Mouse (Mus musculus) limb, embryonic 15.5 days (tissue): ENCODE results near the gene Strn4. TPM values are rescaled to one million over a fixed set of nuclear protein-coding genes. Genes with fewer than 3 reads are reported as not detected.

Source experiments
- ATAC-seq: fragments of 200-750 bp; cut with Nextera tagmentation; 2 replicates; pipeline ENCODE4 v1.8.0; 2017; ENCODE audit warnings: low read depth, moderate TSS enrichment; ENCODE audit not compliant: insufficient number of reproducible peaks, low FRiP score, low TSS enrichment
- H3K27ac ChIP-seq: fragments of 300-500 bp; sonication (generic); 2 replicates; pipeline ENCODE4 v1.5.1; 2015; ENCODE audit warnings: moderate library complexity, mild to moderate bottlenecking, inconsistent platforms
- H3K27me3 ChIP-seq: fragments of 300-500 bp; sonication (generic); 2 replicates; pipeline ENCODE4 v1.6.1; 2015; ENCODE audit warnings: inconsistent platforms
- H3K36me3 ChIP-seq: fragments of 300-500 bp; sonication (generic); 2 replicates; pipeline ENCODE4 v1.6.1; 2015; ENCODE audit warnings: inconsistent platforms
- H3K4me1 ChIP-seq: fragments of 300-500 bp; sonication (generic); 2 replicates; pipeline ENCODE4 v1.6.1; 2015; ENCODE audit warnings: inconsistent platforms
- H3K4me2 ChIP-seq: fragments of 300-500 bp; sonication (generic); 2 replicates; pipeline ENCODE4 v1.6.1; 2015; ENCODE audit warnings: mild to moderate bottlenecking, inconsistent platforms
- H3K4me3 ChIP-seq: fragments of 300-500 bp; sonication (generic); 2 replicates; pipeline ENCODE4 v1.5.1; 2015; ENCODE audit warnings: mild to moderate bottlenecking, inconsistent platforms
- H3K9ac ChIP-seq: fragments of 300-500 bp; sonication (generic); 2 replicates; pipeline ENCODE4 v1.6.1; 2015; ENCODE audit warnings: inconsistent platforms
- H3K9me3 ChIP-seq: fragments of 300-500 bp; sonication (generic); 2 replicates; pipeline ENCODE4 v1.6.1; 2016; ENCODE audit warnings: inconsistent platforms
- WGBS: fragments of 180-500 bp; shearing (Covaris S2); methylation state at CpG from one replicate; pipeline ENCODE4 v1.1.7; 2015; 5-methylcytosine and 5-hydroxymethylcytosine counted together
- polyA plus RNA-seq: library from polyadenylated mRNA; unstranded; fragments of >200 nt; fragmentation: Nextera tagmentation; extraction: Ambion mirVana; gene quantifications from 2 replicates; pipeline ENCODE4 v1.2.1, GENCODE M21; 2015

Gene Strn4
- polyA plus RNA-seq: 85.8 and 96.1 TPM in 2 replicates

DNA sequence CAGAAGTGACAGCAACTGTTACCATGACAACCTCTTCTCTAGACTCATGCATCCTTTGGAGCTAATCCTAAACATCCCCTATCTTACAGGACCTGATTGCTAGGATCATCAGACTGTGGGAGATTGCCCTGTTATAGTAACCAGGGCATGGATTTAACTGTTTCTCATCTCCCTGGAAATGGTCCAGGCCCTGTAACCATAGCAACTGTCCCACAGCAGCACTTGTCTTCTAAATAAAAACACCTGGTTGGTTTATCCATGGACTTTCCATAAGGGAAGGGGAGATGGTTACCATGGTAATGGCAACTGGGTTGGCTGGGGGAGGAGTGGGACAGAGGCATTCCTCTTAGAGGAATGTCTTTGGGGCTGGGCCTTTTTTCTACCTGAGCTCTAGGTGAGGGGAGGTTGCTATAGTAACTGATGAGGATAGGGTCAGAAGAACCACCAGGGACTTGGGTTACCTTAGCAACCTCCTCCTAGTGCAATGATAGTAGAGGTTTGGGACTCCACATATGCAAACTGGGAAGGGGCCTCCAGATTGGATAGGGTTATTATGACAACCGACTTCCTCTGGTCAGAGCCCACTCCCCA lies at the start of gene Strn4:
Gene Strn4, plus strand, starts transcription at position 539 of the 591 bp plus-strand sequence.
- WGBS: 0% methylated on average over 1 of the region's 1 CpGs
- Histone ChIP-seq H3K27me3 (peaks cover 26% of the 10 kb centered on the region), H3K27ac (peak within 1 kb of the TSS; percentile 96), H3K4me1 (peaks cover 51% of the 10 kb centered on the region), H3K36me3 (peaks cover 18% of the 10 kb centered on the region), H3K9ac (peak within 1 kb of the TSS; percentile 99), H3K9me3 (no peaks in the 10 kb centered on the region), H3K4me3 (peak within 1 kb of the TSS; percentile 89), H3K4me2 (peak within 1 kb of the TSS; percentile 85)
- ATAC-seq: no peak

GRCm38 (mm10) chr7:16766443-16766842 lies 49.2 kb upstream of the Strn4 start:
- Histone ChIP-seq H3K4me3 (no peak overlapping the region), H3K27ac (no peak overlapping the region), H3K36me3 (no peaks in the 10 kb centered on the region), H3K9me3 (no peaks in the 10 kb centered on the region), H3K27me3 (no peaks in the 10 kb centered on the region), H3K9ac (no peak overlapping the region), H3K4me2 (no peak overlapping the region), H3K4me1 (peaks cover 5% of the 10 kb centered on the region)
- ATAC-seq: no peak
- WGBS: 46% methylated on average over 2 of the region's 2 CpGs

DNA sequence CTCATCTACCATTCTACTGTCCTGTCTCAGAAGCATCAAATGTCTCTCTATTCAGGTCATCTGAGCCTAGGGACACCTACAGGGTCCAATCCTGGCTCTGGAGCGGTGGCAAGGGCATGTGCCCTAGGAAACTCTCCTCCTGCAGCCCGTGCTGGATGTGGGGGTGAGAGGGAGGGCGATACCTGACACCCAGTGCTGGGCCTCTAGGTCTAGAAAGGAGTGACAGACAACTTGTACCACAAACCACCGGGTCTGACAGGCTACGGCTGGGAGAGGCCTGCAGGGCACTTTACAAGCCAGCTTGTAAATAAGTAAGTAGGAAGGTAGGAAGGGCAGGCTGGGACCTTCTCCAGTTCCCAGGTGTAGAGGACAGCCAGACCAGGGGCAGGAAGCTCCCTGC lies 39.8 kb upstream of the Strn4 start:
- no peak for ATAC-seq
- H3K27ac ChIP-seq: no peak overlapping the region
- H3K4me2 ChIP-seq: no peak overlapping the region
- 22% methylated on average over 5 of the region's 5 CpGs for WGBS
- no peaks in the 10 kb centered on the region for H3K9me3 ChIP-seq
- no peak overlapping the region for H3K4me3 ChIP-seq
- H3K36me3 ChIP-seq: no peaks in the 10 kb centered on the region
- no peaks in the 10 kb centered on the region for H3K27me3 ChIP-seq
- H3K4me1 ChIP-seq: peaks cover 4% of the 10 kb centered on the region
- H3K9ac ChIP-seq: no peak overlapping the region

DNA sequence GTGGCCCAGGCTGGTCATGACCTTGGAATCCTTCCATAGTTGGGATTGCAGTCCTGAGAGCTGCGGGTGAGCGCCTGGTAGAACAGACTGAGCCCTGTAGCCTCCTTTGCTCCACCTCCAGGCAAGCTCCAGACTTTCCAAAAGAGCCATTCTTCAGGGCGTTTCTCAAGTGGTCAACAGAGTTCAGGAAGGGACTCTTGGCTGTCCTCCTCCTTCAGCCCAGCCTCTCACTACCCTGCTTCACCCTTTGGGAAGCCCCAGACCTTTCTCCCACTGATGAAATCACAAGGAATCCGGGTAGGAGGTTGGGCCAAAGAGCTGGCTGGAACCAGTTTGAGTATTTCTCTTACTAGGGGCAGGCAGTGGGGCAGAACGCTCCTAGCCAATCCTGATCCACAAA lies 35.6 kb upstream of the Strn4 start:
- ATAC-seq: no peak
- Histone ChIP-seq H3K4me2 (no peak overlapping the region), H3K27ac (no peak overlapping the region), H3K36me3 (no peaks in the 10 kb centered on the region), H3K4me1 (peaks cover 42% of the 10 kb centered on the region), H3K9me3 (no peaks in the 10 kb centered on the region), H3K27me3 (no peaks in the 10 kb centered on the region), H3K9ac (no peak overlapping the region), H3K4me3 (no peak overlapping the region)
- 66% methylated on average over 5 of the region's 5 CpGs for WGBS

- peak within 1 kb of the TSS; percentile 99 for H3K4me2 ChIP-seq
- H3K4me1 ChIP-seq: peaks cover 42% of the 10 kb centered on the region
Observed at GRCm38 (mm10) chr7:16780825-16781554, 34.7 kb upstream of the Strn4 start, which contains the start of gene Slc1a5. Slc1a5 (plus strand) TSS chr7:16781340.

GRCm38 (mm10) chr7:16781555-16781815 lies 34.2 kb upstream of the Strn4 start:
- ATAC-seq: no peak
- Histone ChIP-seq H3K27me3 (no peaks in the 10 kb centered on the region), H3K27ac (peak overlapping the region; percentile 63), H3K4me1 (peaks cover 42% of the 10 kb centered on the region), H3K9ac (peak overlapping the region; percentile 65), H3K36me3 (no peaks in the 10 kb centered on the region), H3K4me2 (peak overlapping the region; percentile 99), H3K9me3 (no peaks in the 10 kb centered on the region), H3K4me3 (peak overlapping the region; percentile 66)
- WGBS: 0% methylated on average over 10 of the region's 10 CpGs

More at GRCm38 (mm10) chr7:16780825-16781554, 34.7 kb upstream of the Strn4 start, which contains the start of gene Slc1a5:
- H3K36me3 ChIP-seq: no peaks in the 10 kb centered on the region
- 3% methylated on average over 34 of the region's 34 CpGs for WGBS
- peak; percentile 78 for ATAC-seq
- peak within 1 kb of the TSS; percentile 65 for H3K9ac ChIP-seq
- peak within 1 kb of the TSS; percentile 66 for H3K4me3 ChIP-seq
- no peaks in the 10 kb centered on the region for H3K27me3 ChIP-seq
- no peaks in the 10 kb centered on the region for H3K9me3 ChIP-seq
- H3K27ac ChIP-seq: peak within 1 kb of the TSS; percentile 63

GRCm38 (mm10) chr7:16781816-16782554 lies 33.7 kb upstream of the Strn4 start:
- H3K9ac ChIP-seq: peak overlapping the region; percentile 65
- ATAC-seq: no peak
- H3K36me3 ChIP-seq: 0 out of 2 replicates have a peak, but pooled peaks cover 3% of the 10 kb centered on the region
- peak overlapping the region; percentile 63 for H3K27ac ChIP-seq
- H3K4me3 ChIP-seq: peak overlapping the region; percentile 66
- peaks cover 42% of the 10 kb centered on the region for H3K4me1 ChIP-seq
- peak overlapping the region; percentile 99 for H3K4me2 ChIP-seq
- no peaks in the 10 kb centered on the region for H3K9me3 ChIP-seq
- H3K27me3 ChIP-seq: no peaks in the 10 kb centered on the region
- WGBS: under 1% methylated on average over 60 of the region's 60 CpGs

DNA sequence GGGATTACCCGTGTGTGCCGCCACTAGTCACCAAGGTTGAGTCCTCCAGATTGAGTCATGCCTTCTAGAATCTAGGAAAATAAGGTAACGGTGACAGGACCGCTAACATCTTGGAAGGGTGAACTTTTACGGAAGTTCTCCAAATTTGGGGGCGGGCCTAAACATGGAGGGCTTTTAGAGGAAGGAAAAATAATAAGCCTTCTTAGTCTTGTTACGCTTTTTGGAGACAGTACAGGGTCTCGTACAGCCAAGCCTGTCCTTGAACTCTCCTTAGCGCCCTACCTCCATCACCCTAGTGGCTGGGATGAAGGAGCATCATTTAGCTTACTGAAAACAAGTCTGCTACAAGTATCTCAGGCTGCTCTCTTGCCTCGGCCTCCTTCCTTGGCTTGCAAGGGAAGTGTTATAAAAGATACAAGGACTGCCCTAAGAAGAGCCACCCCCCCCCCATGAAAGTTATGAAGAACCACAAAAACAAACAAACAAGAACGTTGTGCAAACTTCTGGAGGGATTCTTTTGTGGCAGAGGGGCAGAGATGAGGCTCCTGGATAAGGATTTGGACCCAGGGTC lies 33.0 kb upstream of the Strn4 start:
- peak overlapping the region; percentile 99 for H3K4me2 ChIP-seq
- WGBS: 6% methylated on average over 11 of the region's 11 CpGs
- 0 out of 2 replicates have a peak, but pooled peaks cover 3% of the 10 kb centered on the region for H3K36me3 ChIP-seq
- H3K9ac ChIP-seq: peak overlapping the region; percentile 65
- no peak overlapping the region for H3K27ac ChIP-seq
- H3K4me1 ChIP-seq: peaks cover 42% of the 10 kb centered on the region
- H3K9me3 ChIP-seq: no peaks in the 10 kb centered on the region
- no peak for ATAC-seq
- no peaks in the 10 kb centered on the region for H3K27me3 ChIP-seq
- peak overlapping the region; percentile 66 for H3K4me3 ChIP-seq

DNA sequence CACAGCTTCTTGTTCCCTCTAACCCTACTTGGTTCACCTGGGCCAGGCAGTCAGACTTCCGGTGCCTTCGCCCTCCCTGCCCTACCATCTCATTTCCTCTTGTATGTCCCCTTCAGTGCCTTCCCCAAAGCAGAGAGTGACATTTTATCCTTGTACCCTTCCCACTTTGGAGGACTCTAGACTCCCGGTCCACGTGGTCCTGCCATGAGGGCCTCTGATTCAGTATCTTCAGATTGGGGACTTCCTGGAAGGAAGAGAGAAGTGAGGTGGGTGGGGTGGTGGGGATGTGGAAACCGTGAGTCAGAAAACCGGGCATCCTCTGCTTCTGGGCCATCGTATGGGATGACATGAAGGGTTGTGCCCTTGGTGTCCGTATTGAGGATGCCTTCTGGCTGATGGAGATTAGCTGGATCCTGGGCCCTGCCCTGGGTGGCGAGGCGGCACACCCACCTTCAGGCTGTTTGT lies 32.4 kb upstream of the Strn4 start:
- Histone ChIP-seq H3K27me3 (no peaks in the 10 kb centered on the region), H3K4me2 (peak overlapping the region; percentile 99), H3K9me3 (no peaks in the 10 kb centered on the region), H3K4me1 (peaks cover 42% of the 10 kb centered on the region), H3K27ac (no peak overlapping the region), H3K4me3 (peak overlapping the region; percentile 66), H3K36me3 (0 out of 2 replicates have a peak, but pooled peaks cover 6% of the 10 kb centered on the region), H3K9ac (0 out of 2 replicates have a peak overlapping the region, but pooled peaks have one; percentile 28)
- 26% methylated on average over 10 of the region's 10 CpGs for WGBS
- no peak for ATAC-seq

DNA sequence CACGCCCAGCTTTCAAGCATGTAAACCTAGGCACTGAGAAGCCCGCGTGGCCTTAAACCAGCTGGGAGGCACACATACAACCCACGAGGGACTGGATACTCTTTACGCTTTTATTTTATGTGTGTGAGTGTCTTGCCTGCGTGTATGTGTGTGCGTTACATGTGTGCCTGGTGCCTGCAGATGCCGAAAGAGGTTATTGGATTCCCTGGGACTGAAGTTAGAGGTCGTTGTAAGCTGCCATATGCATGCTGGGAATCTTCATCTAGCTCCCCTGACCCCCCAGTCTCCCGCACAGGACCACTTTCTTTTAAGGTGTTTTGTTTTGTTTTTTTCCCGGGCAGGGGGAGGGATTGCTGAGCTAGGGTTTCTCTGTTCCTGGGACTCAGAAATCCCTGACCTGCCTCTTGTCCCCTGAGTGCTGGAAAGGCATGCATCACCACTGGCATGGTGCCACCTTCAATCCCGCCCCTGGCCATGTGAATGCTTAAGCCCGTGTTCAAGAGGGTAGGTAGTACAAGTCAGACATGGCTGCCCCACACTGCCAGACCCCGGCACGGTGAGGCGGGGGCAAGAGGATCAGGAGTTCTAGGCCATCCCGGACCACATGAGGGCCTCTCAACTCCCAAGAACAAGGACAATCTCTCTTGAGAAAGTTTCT lies 31.8 kb upstream of the Strn4 start:
- no peak for ATAC-seq
- H3K4me1 ChIP-seq: peaks cover 42% of the 10 kb centered on the region
- H3K4me3 ChIP-seq: peak overlapping the region; percentile 66
- 34% methylated on average over 17 of the region's 17 CpGs for WGBS
- 0 out of 2 replicates have a peak overlapping the region, but pooled peaks have one; percentile 28 for H3K9ac ChIP-seq
- H3K27ac ChIP-seq: no peak overlapping the region
- no peaks in the 10 kb centered on the region for H3K9me3 ChIP-seq
- H3K36me3 ChIP-seq: 0 out of 2 replicates have a peak, but pooled peaks cover 7% of the 10 kb centered on the region
- H3K4me2 ChIP-seq: peak overlapping the region; percentile 99
- no peaks in the 10 kb centered on the region for H3K27me3 ChIP-seq

GRCm38 (mm10) chr7:16784498-16784976 lies 31.2 kb upstream of the Strn4 start:
- no peak for ATAC-seq
- H3K9ac ChIP-seq: no peak overlapping the region

More at GRCm38 (mm10) chr7:16784498-16784976, 31.2 kb upstream of the Strn4 start:
- Histone ChIP-seq H3K9me3 (no peaks in the 10 kb centered on the region), H3K4me3 (no peak overlapping the region), H3K4me1 (peaks cover 42% of the 10 kb centered on the region), H3K4me2 (peak overlapping the region; percentile 99), H3K27me3 (no peaks in the 10 kb centered on the region), H3K27ac (no peak overlapping the region), H3K36me3 (peaks cover 13% of the 10 kb centered on the region; the same call in 1 of the 2 replicates)
- 71% methylated on average over 10 of the region's 10 CpGs for WGBS
